Mouse (Mus musculus) embryo, embryonic 11 days (tissue): ENCODE measurements around the gene Epb41l1.
A peak's percentile ranks its signal among the peaks of the same experiment; 100 is the strongest.
"Not testable (repeated sequence)": the region's sequence is repeated elsewhere in the genome, so short reads cannot be mapped to it uniquely, and the experiment has no call there.

Experiments used
- DNase-seq: peaks from one replicate; pipeline ENCODE4 v3.0.0-alpha.2; 2015

Gene Epb41l1

GRCm38 (mm10) chr2:156488166-156488814 lies 67.6 kb downstream of the Epb41l1 start:
- no peak for DNase-seq

DNA sequence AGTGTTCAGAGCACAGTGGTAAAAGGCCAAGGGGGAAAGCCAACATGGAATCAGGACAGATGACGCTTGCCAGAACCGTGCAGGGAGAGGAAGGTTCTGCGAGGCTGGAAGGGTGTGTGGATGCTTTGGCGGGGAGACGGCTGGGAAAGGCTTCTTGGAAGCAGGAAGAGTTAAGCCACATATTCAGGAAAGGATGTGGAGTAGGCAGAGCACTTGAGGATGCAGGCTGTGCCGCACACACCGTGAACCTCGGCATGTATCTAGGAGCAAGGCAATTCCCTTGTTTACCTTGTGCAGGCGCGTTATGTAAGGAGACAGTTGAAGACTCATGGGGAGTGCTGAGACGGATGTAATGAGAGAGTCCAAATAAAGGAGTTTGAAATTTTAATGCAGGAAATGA lies 69.5 kb downstream of the Epb41l1 start:
- no peak for DNase-seq

DNA sequence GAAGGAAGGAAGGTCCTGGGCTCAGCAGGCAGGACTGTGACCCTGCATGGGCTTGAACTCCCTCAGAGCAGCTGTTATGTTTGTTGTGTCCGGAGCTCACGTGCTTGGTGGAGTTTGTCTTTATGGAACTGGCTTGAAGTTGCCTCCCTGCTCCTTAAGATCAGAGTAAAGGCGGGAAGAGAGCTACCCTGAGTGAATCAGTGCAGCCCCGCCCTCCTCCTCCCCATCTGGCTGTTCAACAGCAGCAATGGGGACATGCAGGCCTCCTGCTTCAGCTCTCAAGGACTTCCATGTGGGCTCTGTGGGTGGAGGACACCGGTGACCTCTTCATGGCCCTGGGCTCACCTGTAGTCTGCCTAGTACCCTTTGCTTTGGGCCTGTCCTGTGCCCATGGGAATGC lies 71.1 kb downstream of the Epb41l1 start:
- no peak for DNase-seq

- DNase-seq: peak; percentile 33
These were observed 73.1 kb downstream of the Epb41l1 start for GRCm38 (mm10) chr2:156493766-156494165.

- DNase-seq: no peak
These were observed 73.8 kb downstream of the Epb41l1 start for GRCm38 (mm10) chr2:156494465-156494864.

GRCm38 (mm10) chr2:156494875-156495274 lies 74.2 kb downstream of the Epb41l1 start:
- DNase-seq: no peak

- DNase-seq: no peak
These were observed 76.3 kb downstream of the Epb41l1 start for GRCm38 (mm10) chr2:156496816-156497566.

DNA sequence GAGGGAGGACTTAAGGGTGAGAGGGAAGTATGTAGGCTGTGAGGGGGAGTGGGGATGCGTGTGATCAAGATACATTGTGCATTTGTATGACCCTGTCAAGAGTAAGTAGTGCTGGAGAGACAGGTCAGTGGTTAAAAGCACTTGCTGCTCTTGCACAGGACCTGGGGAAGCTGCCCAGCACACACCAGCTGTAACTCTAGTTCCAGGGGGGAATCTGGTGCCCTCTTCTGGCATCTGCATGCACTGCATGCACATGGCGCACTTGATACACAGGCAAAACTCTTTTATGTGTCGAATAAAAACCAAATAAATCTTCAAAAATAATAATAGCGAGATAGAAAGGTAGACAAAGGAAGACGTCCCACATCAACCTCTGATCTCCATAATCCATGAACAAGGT lies 77.2 kb downstream of the Epb41l1 start:
- peak; percentile 64 for DNase-seq

GRCm38 (mm10) chr2:156501025-156501424 lies 80.3 kb downstream of the Epb41l1 start:
- no peak for DNase-seq

DNA sequence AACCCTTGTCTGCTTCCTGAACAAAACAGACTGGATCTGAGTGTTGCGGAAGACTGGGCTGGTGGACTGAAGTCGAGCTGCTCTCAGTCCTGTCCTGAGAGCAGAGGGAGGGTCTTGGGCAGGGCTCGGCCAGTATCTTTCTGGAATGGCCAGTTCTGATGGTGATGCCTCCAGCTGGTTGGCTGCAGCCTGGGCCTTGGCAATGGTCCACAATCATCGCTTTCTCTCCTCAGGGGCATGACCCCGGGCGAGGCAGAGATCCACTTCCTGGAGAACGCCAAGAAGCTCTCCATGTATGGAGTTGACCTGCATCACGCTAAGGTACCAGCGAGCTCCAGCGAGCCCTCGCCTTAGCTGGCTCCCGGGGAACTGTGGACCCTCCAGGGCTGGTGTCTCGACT lies 84.8 kb downstream of the Epb41l1 start:
- no peak for DNase-seq

- DNase-seq: no peak
These were observed 91.3 kb downstream of the Epb41l1 start for GRCm38 (mm10) chr2:156512028-156512427.

GRCm38 (mm10) chr2:156512561-156512960 lies 91.9 kb downstream of the Epb41l1 start:
- no peak for DNase-seq

DNA sequence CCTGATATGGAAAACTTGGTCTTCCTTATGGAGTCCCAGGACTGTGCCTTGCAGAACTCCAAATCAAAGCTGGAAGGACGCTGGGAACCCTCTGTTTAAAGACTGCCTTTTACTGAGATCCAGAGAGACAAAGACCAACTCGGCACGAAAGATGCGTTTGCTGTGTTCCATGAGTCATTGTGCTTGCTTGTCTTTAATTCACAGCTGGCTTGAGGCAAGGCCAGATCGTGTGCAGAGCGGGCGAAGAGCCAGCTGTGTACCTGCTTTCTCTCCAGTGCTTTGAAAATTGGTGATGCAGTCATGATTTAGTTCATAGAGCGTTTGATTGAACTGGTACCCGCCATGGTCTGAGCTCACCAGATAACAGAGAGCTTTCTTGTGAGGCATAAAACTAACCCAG lies 94.4 kb downstream of the Epb41l1 start:
- DNase-seq: no peak

DNA sequence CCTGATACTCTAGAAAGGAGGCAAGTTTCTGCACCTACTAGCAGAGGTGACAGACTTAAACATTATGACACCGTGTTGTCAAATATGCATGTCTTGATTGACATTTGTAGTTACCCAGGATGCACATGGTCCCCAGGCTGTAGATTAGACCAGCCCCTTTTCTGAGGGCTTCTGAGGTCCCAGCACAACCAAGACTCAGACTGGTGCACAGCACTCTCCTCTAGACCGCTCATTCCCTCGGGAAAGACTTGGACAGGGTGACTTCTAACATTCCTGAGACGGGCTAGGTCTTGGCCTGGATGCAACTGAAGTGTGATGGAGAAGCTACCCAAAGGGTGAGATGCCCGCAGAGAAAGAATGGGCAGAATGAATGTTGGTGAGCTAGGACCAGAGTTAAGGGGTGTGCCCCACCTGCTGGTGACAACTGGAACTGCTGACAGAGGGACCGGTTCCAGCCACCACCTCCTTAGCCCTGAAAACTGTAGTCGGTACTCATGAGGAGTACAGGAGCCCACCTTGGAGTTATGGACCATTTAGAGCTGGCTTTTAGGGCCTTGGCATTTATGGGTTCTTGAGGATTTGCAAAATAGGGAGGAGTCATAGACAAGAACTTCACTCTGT lies 95.0 kb downstream of the Epb41l1 start:
- peak; percentile 74 for DNase-seq

GRCm38 (mm10) chr2:156516678-156517077 lies 96.0 kb downstream of the Epb41l1 start:
- not testable (repeated sequence) for DNase-seq

DNA sequence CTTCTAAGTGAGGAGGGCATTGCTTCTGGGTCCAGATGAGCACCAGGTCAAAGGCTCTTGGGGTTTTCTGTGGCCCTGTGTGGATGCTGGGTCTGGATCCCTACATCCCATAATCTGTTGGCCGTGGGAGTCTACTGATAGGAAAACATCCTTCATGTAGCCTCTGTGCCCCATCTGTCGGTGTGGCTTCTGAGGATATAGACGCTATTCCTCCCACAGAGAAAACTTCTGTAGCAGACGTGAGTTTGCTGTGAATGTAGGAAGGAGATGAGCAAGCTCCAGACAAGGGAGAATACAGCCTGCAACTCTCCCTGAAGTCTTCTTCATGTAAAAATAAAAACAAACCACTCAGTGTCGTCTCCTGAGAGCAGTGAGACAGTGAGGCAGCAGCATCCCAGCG lies 97.6 kb downstream of the Epb41l1 start:
- DNase-seq: no peak

DNA sequence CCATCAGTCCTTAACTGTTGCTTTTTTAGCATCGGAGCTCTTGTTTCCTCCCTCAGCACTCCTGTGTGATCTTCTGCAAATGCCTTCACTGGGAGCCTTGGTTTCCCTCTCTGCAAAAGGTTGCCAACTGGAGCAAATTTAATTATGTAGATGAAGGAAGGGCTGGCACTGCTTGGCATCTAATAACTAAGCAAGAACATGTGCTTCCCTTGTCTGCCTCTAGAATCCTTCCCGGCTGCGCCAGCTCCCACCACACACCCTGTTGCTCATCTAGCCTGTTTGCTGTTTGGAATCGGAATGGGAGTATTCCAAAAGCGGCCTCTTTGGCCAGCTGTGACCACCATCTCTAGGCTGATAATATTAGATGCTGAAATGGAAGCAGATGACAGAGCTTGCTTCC lies 98.9 kb downstream of the Epb41l1 start:
- no peak for DNase-seq

- no peak for DNase-seq
These were observed 102.3 kb downstream of the Epb41l1 start for GRCm38 (mm10) chr2:156522994-156523393.

DNA sequence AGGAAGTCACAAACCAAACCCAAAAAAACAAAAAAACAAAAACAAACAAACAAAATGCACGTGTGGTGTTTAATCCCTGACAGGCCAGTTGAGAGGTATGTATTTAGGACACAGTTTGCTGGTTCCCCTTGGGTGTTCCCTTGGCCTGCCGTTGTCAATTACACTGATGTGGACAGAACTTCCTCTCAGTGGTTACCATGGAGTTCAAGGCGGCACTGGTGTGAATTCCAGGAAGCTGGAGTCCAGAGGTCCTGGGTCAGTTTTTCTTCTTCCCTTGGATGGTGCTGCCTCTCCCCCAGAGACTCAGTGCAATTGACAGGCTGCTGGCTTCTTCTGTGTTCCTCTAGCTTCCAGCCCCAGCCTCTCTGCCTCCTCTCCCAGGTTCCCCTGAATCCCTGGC lies 103.4 kb downstream of the Epb41l1 start:
- no peak for DNase-seq

DNA sequence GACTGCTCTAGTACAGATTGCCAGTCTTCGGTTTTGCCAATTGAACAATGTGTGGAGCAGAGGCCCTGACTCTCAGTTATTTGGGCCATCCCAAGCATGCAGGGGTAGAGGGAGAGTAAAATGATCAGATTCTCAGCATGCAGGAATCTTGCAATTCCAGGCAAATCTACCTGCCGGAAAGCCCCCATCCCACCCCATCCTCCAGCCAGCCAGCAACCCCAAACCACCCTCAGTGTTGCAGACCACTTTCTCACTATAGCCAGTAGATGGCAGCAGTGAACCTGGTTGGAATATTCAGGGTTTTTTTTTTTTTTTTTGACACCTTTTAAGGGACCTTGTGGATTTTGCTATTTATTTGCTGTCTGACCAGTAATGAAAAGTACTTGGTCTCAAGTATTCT lies 109.0 kb downstream of the Epb41l1 start:
- peak; percentile 75 for DNase-seq

DNA sequence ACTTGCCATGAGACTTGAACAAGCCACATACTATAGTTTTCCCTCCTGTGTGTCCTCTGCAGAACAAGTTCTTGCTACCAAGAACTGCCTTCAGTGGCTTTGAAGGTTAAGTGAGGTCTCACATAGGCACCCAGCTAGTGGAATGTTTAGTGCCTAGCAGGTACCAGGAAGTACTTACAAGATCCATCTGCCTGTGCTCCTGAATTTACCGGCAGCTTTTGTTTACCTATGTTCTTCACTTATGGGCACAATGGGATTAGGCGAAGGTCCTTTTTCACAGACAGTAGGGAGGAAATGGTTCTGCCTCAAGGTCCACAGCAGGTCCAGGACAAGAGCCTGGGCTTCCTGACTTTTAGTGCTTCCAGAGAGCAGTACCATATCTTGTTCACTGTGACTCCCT lies 112.5 kb downstream of the Epb41l1 start:
- DNase-seq: no peak

DNA sequence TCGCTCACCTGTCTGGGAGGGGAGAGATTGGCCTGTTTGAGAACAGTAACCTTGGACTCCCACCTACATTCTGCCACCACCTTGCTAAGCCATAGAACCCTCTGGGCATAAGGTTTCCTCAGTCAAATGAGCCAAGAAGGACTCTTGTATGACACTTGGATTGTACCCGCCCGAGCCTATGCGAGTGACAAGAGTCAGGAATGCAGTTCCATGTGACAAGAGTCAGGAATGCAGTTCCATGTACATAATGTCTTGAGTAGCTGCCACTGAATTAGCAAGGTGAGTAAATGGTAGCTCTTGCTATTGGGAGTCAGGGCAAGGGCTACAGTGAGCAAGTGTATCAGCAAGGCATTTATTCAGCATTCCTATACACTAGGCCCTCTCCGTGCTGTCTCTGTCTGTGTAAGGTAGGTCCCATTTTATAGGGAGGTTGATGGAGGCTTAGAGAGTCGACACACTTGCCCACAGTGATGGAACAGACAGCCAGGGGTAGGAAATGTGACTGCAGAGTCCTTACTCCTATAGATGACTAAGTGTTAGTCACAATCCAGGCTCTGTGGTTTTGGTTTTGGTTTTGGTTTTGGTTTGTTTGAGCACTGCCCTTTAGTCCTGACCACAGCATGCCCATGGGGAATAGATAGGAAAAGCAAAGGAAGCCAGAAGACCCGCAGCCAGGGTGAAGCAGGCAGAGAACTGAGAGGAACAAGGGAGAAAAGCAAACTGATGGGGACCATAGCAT lies 118.3 kb downstream of the Epb41l1 start:
- DNase-seq: no peak

DNA sequence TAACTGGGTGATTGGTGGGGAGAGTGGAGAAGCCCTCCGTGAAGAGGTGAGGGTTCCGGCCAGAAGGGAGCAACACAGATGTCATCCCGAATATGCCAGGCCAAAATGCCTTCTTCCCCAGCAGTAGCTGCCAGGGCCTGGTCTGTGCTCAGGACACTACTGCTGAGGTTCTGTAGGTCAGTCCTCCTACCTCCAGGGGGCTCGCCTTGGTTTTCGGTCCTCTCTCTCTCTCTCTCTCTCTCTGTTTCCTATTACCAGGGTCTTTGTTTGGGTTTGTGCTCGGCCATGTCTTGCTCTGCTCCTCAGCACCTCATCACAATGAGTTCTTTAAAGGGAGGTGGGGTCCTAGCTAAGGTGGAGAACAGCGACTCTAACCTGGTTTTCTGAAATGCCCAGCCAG lies 120.3 kb downstream of the Epb41l1 start:
- no peak for DNase-seq

DNA sequence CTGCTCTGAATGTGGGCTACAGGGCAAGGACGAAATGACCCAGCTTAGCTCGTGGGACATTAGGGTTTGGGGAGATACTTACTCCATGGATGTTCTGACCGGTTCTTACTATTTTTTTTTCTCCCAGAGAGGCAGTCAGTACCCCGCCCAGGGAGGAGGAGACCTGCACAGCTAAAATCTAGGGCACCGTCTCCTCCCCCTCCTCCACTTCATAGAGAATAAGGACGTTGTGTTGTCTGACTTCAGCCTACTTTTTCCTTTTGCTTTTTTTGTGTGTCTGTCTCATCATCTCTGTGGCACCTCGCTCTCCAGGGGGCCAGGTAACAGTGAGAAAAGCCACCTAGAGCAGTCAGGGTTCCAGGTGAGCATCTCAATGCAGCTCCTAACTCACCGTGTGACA lies 121.7 kb downstream of the Epb41l1 start:
- DNase-seq: no peak
